Mouse (Mus musculus) heart, adult 2 months (tissue): ENCODE data around the gene Sspo.

Experiments used
- CTCF ChIP-seq: fragments of 200-600 bp; IDR thresholded peaks from 2 replicates; pipeline ENCODE4 v1.8.1; 2022; ENCODE audit warnings: antibody characterized with exemption, mild to moderate bottlenecking, moderate library complexity
- EP300 ChIP-seq: fragments of 200-500 bp; IDR thresholded peaks from 2 replicates; pipeline ENCODE4 v1.6.1; 2011; ENCODE audit warnings: low read depth, low read length, control low read depth; ENCODE audit not compliant: insufficient read depth
- POLR2A ChIP-seq: fragments of 200-500 bp; IDR thresholded peaks from 2 replicates; pipeline ENCODE4 v1.6.1; 2011; ENCODE audit warnings: mild to moderate bottlenecking, low read depth, low read length, control low read depth; ENCODE audit not compliant: insufficient read depth

GRCm38 (mm10) chr6:48529871-48530440 is 81.9 kb downstream of the Sspo start:
- TF ChIP-seq POLR2A (no peak), CTCF (no peak), EP300 (no peak)
